Mouse (Mus musculus) retina, postnatal 1 day (tissue): ENCODE measurements around the gene Fam222b.

Source experiments
- DNase-seq: peaks from one replicate; pipeline ENCODE4 v3.0.0-alpha.2; 2012

The Fam222b gene

DNA sequence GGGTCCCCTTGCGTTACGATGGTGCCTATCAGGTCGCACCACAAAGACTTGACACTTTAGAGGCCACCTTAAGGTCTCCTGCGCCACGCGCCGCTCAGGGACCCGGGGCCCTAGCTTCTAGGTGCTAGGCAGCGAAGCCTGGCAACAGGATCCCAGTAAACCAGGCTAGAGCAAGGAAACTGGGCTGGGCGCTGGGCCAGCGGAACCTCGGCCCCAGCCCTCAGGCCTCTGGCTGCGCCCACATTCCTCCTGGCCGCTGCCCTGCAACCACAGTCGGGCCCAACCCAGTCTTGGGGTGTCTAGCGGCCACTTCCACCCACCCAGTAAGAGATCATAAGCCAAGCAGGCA lies 71.3 kb downstream of the Fam222b start:
- no peak for DNase-seq

DNA sequence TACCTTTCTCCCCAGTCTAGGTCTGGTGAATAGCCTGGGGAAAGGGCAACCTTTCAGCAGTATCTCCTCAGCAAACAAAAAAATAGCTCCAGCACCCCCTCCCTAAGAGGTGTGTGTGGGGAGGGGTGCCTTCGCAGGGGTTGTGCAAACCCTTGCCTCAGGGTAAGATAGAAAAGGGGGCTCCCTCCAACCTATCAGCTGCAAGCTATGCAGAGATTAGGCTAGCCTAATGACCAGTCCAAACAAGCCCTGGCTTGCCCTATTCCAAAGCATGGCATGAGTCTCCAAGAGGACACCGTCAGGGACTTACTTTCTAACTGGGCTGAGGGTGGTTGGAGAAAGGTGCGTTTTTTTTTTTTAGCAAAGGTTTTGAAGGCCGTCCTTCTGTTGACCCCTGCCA lies 71.7 kb downstream of the Fam222b start:
- no peak for DNase-seq

DNA sequence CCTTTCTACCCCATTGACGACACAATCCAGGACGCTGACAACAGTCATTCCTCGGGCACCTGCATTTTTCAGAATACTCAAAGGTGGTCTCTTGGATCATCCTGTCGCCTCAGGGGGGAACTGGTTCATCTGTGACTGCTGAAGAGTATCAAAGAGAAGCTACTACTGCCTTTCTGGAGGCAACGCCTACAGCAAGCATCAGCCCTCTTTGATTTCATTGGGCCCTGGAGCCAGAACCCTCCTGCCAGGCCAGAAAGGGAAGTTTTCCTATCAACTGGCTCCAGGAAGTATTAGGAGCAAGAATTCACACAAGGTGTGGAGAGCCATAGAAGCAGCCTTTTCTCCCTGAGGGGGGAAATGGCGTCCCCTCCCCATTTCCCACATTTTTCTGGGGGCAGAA lies 72.2 kb downstream of the Fam222b start:
- no peak for DNase-seq

DNA sequence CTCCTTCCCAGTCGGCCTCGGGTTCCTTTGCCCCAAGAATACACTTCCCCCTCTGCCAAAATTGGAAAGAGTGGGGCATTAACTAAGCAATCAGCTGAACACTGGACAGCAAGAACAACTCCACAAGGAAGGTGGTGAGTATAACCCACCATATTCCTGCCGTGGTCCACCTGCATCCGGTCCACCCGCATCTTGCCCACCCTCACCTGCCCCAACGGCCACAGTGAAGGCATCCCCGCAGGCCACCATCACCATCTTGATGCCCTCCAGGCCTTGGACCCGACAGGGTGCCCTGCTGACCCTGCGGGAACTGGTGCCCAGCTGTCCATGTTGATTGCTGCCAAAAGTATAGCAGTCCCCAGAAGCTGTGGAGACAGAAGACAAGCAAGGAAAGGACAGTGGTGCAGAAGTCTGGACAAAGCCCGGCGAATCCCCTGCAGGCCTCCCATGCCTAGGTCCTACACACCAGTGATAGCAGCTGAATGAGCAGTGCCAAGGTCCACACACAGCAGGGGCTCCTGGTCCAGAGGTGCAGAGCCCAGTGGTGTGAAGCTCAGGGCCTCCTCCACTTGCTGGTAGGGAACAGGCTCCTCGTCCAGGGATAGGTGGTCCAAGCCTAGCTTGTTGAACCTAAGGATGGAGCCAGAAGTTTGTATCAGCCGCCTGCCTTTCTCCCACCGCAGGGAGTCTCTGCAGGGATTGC lies 72.9 kb downstream of the Fam222b start:
- DNase-seq: no peak

DNA sequence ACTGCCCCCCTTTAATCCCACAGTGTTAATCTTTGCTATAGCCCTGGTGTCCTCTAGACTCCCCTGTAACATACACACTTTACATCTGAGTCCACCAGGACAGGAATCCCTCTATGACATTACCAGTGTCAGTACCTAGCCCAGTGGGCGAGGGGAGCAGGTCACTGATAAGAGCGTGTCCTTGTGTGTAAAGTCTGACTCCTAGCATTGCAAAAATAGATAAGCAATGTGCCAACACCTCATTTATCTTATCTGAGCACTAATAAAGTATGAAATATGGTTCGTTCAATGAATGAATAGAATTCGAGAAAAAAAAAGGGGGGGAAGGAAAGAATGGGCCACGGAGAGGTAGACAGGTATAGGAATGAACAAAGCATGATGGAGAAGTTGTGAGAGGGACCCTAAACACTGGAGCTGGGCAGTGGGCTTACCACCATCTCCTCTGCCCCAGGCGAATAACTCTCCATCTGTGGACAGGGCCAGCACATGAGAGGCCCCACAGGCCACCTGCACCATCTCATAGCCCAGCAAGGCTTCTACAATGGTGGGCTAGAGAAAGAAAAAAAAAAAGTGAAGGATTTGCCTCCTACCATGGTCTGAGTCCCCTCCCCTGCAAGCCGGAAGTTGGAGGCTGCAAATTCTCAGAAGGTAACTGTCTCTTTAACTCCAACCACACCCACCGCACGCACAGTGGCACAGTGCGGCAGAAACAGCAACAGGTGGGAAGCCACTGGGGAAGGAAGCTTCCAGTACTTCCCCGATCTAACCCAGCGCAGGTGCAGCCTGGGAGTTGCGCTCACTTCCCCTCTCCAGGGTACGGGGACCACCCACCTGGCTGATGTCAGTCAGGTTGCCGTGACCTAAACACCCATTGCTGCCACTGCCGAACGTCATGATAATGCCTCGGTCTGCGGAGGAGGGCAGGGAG lies 74.3 kb downstream of the Fam222b start:
- DNase-seq: no peak

GRCm38 (mm10) chr11:78170306-78170705 lies 75.8 kb downstream of the Fam222b start:
- no peak for DNase-seq

GRCm38 (mm10) chr11:78171328-78171727 lies 76.9 kb downstream of the Fam222b start:
- no peak for DNase-seq

GRCm38 (mm10) chr11:78172034-78172747 lies 77.7 kb downstream of the Fam222b start:
- DNase-seq: no peak

GRCm38 (mm10) chr11:78172748-78173383 lies 78.4 kb downstream of the Fam222b start:
- no peak for DNase-seq

GRCm38 (mm10) chr11:78174506-78174905 lies 80.0 kb downstream of the Fam222b start:
- DNase-seq: no peak

GRCm38 (mm10) chr11:78175771-78176401 lies 81.4 kb downstream of the Fam222b start:
- DNase-seq: no peak

- peak; percentile 92 for DNase-seq
Observed at GRCm38 (mm10) chr11:78176402-78176862, 82.0 kb downstream of the Fam222b start, which contains the start of the genes Nek8 and Tlcd1. Nek8 (minus strand) TSS chr11:78176675. Tlcd1 (plus strand) TSS chr11:78176711.

- DNase-seq: no peak
Observed at GRCm38 (mm10) chr11:78176905-78177331, 82.5 kb downstream of the Fam222b start.

DNA sequence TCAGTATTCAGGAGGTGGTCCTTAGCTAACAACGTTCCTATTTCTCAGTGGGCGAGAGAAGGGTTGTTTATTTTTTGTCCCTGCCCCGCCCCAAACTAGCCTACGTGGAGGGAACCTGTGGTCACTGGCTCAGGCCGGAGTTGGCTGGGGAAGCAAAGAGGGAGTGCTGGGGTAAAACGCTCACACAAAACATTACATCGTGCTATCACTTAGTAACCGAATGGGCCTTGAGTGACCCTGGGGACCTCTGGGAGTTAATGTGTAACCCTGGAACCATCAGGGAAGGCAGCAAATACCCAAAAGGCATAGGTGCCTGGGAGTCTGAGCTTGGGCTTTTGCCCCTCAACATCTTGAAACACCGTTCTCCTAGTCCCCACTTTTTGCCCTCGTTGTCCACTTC lies 83.0 kb downstream of the Fam222b start:
- DNase-seq: no peak

GRCm38 (mm10) chr11:78177903-78178858 lies 83.7 kb downstream of the Fam222b start:
- peak; percentile 96 for DNase-seq

GRCm38 (mm10) chr11:78178859-78179437 lies 84.5 kb downstream of the Fam222b start:
- peak; percentile 69 for DNase-seq

- DNase-seq: no peak
Observed at GRCm38 (mm10) chr11:78179438-78179999, 85.1 kb downstream of the Fam222b start.

- no peak for DNase-seq
Observed at GRCm38 (mm10) chr11:78180081-78180761, 85.8 kb downstream of the Fam222b start.

DNA sequence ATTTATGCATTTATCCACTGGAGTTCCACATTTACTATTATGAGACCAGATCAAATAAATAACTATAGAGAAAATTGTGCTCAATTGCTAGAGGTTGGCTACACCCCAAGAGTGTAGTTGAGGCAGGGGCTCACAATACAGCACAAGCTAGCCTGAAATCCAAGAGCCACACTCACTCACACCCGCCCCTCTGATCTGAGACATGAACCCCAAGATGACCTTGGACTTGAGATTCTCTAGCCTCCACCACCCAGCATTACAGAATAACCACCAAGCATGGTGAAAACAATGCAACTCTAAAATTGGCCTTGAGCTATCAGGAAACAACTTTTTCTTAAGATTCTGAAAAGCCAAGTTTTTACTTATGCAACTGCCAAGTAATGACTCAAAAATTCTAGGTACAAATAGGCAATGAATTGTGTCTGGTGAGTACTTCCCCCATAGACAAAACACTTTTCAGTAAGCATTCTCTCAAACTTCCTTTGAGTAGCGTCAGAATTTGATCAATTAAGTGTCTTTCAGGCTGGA lies 87.4 kb downstream of the Fam222b start:
- no peak for DNase-seq
